Comparison of ENCODE assay signal across 7 mouse cellular contexts in genomic region chr7:49125545-49125944, GRCm38 (mm10).
DNase-seq lines count a peak whose midpoint lies in the region; ATAC-seq and TF ChIP-seq lines count a peak whose summit lies in the region.

No protein-coding gene starts in this region.

- H3K9me3 ChIP-seq in liver, embryonic 12.5 days (replicated peaks), result no peaks in the 10 kb centered on the region

- H3K27me3 ChIP-seq in liver, embryonic 12.5 days (replicated peaks), result peaks cover 30% of the 10 kb centered on the region

- ATAC-seq in liver, embryonic 12.5 days, result no peak

- H3K4me3 ChIP-seq in liver, embryonic 12.5 days, result no peak overlapping the region
- H3K4me3 ChIP-seq in lung, adult 2 months (replicated peaks; ENCODE audit: extremely low read depth, low read depth, low read length), result no peak overlapping the region

- intact Hi-C loops in heart, postnatal 36 days (cut with DNase I), result loop anchor here (2.0 kb wide), 1 partner anchor 301 kb away; no protein-coding TSS in a partner anchor

- TF ChIP-seq CTCF in lung, adult 2 months (IDR thresholded peaks at IDR 0.05; ENCODE audit: insufficient read depth, low read length), result peak; percentile 93

- H3K27ac ChIP-seq in liver, embryonic 12.5 days, result no peak overlapping the region

- no peak for TF ChIP-seq POLR2A in lung, adult 2 months (IDR thresholded peaks at IDR 0.05; ENCODE audit: borderline replicate concordance, extremely low read depth, low read depth, low read length)

- no peak overlapping the region for H3K9ac ChIP-seq in liver, embryonic 12.5 days

- no peaks in the 10 kb centered on the region for H3K36me3 ChIP-seq in liver, embryonic 12.5 days

- 0 out of 2 replicates have a peak, but pooled peaks cover 6% of the 10 kb centered on the region for H3K4me1 ChIP-seq in liver, embryonic 12.5 days
- H3K4me1 ChIP-seq in lung, adult 2 months (ENCODE audit: control insufficient read depth, insufficient read depth, low read length), result peaks cover 4% of the 10 kb centered on the region; the same call in 1 of the 2 replicates

- 32% methylated on average over 3 of the region's 3 CpGs for WGBS in liver, embryonic 12.5 days (ENCODE audit: insufficient replicate concordance)
- WGBS in lung, adult 2 months, result 29% methylated on average over 3 of the region's 3 CpGs

- no peak overlapping the region for H3K4me2 ChIP-seq in liver, embryonic 12.5 days

- DNase-seq in liver, result peak; percentile 66
- peak; percentile 6 for DNase-seq in T-cell, adult 2 months (ENCODE audit: low spot score)
- peak; percentile 57 for DNase-seq in cerebellum, adult 9-11 months
- DNase-seq in heart, postnatal 36 days, result peak; percentile 45 to 59
- DNase-seq in lung, adult 2 months, result peak; percentile 68
- DNase-seq in right cerebral cortex, postnatal 25 days, result peak; percentile 38

Comparison
In these comparisons a context has a peak if more than half of its experiments do, and no peak if none do; other contexts are left out.
1. DNase-seq: peak in every context shown above with its lines; median percentile 68 in lung, adult 2 months; 66 in liver; 57 in cerebellum, adult 9-11 months; 52 in heart, postnatal 36 days; 38 in right cerebral cortex, postnatal 25 days; 6 in T-cell, adult 2 months.